Mouse (Mus musculus): ENCODE measurements at regions not wholly inside any gene's neighbourhood (a gene's known extent, or its start where the extent isn't known, plus 50 kb on each side); places are given as distances from the start of the nearest gene placed in this dataset.

DNA sequence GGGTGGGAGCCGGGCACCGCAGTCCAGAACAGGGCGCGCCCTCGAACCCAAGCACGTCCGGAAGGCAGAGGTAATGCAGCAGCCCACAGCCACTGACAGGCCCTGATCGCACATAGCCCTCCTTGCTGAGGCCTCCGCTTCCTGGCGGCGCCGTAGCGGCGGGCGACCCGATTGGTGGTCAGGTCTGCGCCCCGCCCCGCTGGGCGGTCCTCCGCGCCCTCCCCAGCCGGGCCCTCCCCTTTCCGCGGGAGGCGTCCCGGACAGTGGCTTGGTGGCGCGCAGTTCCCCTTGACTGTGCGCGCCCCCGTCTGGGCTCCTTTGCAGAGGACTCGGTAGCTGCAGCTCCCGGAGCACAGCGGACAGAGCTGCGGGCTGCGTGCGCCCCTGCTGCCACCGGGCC is 375.5 kb upstream of the Asap2 start:
- DNase-seq: peak; percentile 78 to 82

Data from lung, adult 18-20 months (tissue).